Mouse (Mus musculus) lung, embryonic 16.5 days (tissue): ENCODE measurements around the gene Padi1. TPM values are rescaled to one million over a fixed set of nuclear protein-coding genes. Genes with fewer than 3 reads are reported as not detected.

Source experiments
- ATAC-seq: fragments of 200-750 bp; cut with Nextera tagmentation; 2 replicates; pipeline ENCODE4 v1.8.0; 2017; ENCODE audit warnings: low read depth, mild to moderate bottlenecking, moderate library complexity
- H3K27ac ChIP-seq: fragments of 300-500 bp; sonication (generic); 2 replicates; pipeline ENCODE4 v1.5.1; 2014; ENCODE audit warnings: mild to moderate bottlenecking, control low read depth, low read length
- H3K27me3 ChIP-seq: fragments of 300-500 bp; sonication (generic); 2 replicates; pipeline ENCODE4 v1.6.1; 2014; ENCODE audit warnings: low read depth, low read length, mixed read lengths; ENCODE audit not compliant: control insufficient read depth, insufficient read depth
- H3K36me3 ChIP-seq: fragments of 300-500 bp; sonication (generic); 2 replicates; pipeline ENCODE4 v1.6.1; 2014; ENCODE audit warnings: low read length; ENCODE audit not compliant: control insufficient read depth, insufficient read depth
- H3K4me1 ChIP-seq: fragments of 300-500 bp; sonication (generic); replicated peaks from 2 replicates; pipeline ENCODE4 v1.6.1; 2014; ENCODE audit warnings: low read length, mixed read lengths; ENCODE audit not compliant: control insufficient read depth, insufficient read depth
- H3K4me2 ChIP-seq: fragments of 300-500 bp; sonication (generic); 2 replicates; pipeline ENCODE4 v1.6.1; 2014; ENCODE audit warnings: low read depth, low read length, control low read depth
- H3K4me3 ChIP-seq: fragments of 300-500 bp; sonication (generic); 2 replicates; pipeline ENCODE4 v1.5.1; 2014; ENCODE audit warnings: mild to moderate bottlenecking, low read length, control low read depth
- H3K9ac ChIP-seq: fragments of 300-500 bp; sonication (generic); 2 replicates; pipeline ENCODE4 v1.6.1; 2014; ENCODE audit warnings: low read length, control low read depth
- H3K9me3 ChIP-seq: fragments of 300-500 bp; sonication (generic); 2 replicates; pipeline ENCODE4 v1.6.1; 2016; ENCODE audit warnings: low read length; ENCODE audit not compliant: control insufficient read depth
- WGBS: fragments of 180-500 bp; shearing (Covaris S2); extraction: QIAGEN DNeasy Blood & Tissue Kit; methylation state at CpG from one replicate; pipeline ENCODE4 v1.1.7; 2014; 5-methylcytosine and 5-hydroxymethylcytosine counted together
- polyA plus RNA-seq: library from polyadenylated mRNA; unstranded; fragments of >200 nt; fragmentation: Nextera tagmentation; extraction: Ambion mirVana; gene quantifications from 2 replicates; pipeline ENCODE4 v1.2.1, GENCODE M21; 2015

Padi1 gene
- polyA plus RNA-seq, 1 experiment from 2014 or later: 0.21 TPM

- 54% methylated on average over 11 of the region's 11 CpGs for WGBS
- no peak overlapping the region for H3K4me3 ChIP-seq
- no peak; the same call in 1 of the 2 replicates for ATAC-seq
Observed at GRCm38 (mm10) chr4:140836208-140836866, 9.2 kb downstream of the Padi1 start.

GRCm38 (mm10) chr4:140835682-140836081 lies 9.9 kb downstream of the Padi1 start:
- Histone ChIP-seq H3K9ac (no peak overlapping the region), H3K27ac (no peak overlapping the region), H3K4me2 (no peak overlapping the region), H3K36me3 (no peaks in the 10 kb centered on the region), H3K4me3 (no peak overlapping the region), H3K27me3 (no peaks in the 10 kb centered on the region), H3K9me3 (no peaks in the 10 kb centered on the region), H3K4me1 (no peaks in the 10 kb centered on the region; the same call in 1 of the 2 replicates)
- WGBS: 6% methylated on average over 10 of the region's 10 CpGs
- peak; percentile 75 for ATAC-seq

More at GRCm38 (mm10) chr4:140836208-140836866, 9.2 kb downstream of the Padi1 start:
- Histone ChIP-seq H3K9ac (no peak overlapping the region), H3K4me1 (no peaks in the 10 kb centered on the region; the same call in 1 of the 2 replicates), H3K27me3 (no peaks in the 10 kb centered on the region), H3K9me3 (no peaks in the 10 kb centered on the region), H3K4me2 (no peak overlapping the region), H3K36me3 (no peaks in the 10 kb centered on the region), H3K27ac (no peak overlapping the region)

GRCm38 (mm10) chr4:140834327-140834934 lies 11.1 kb downstream of the Padi1 start:
- H3K4me3 ChIP-seq: no peak overlapping the region
- H3K9me3 ChIP-seq: no peaks in the 10 kb centered on the region
- no peak for ATAC-seq
- H3K36me3 ChIP-seq: no peaks in the 10 kb centered on the region
- WGBS: 61% methylated on average over 6 of the region's 6 CpGs
- H3K27ac ChIP-seq: no peak overlapping the region
- H3K4me1 ChIP-seq: no peaks in the 10 kb centered on the region; the same call in 1 of the 2 replicates
- H3K9ac ChIP-seq: no peak overlapping the region
- no peaks in the 10 kb centered on the region for H3K27me3 ChIP-seq
- no peak overlapping the region for H3K4me2 ChIP-seq

GRCm38 (mm10) chr4:140832821-140833220 lies 12.8 kb downstream of the Padi1 start:
- H3K36me3 ChIP-seq: no peaks in the 10 kb centered on the region
- no peaks in the 10 kb centered on the region for H3K27me3 ChIP-seq
- WGBS: 41% methylated on average over 8 of the region's 8 CpGs
- ATAC-seq: no peak
- no peak overlapping the region for H3K4me2 ChIP-seq
- no peak overlapping the region for H3K9ac ChIP-seq
- H3K9me3 ChIP-seq: no peaks in the 10 kb centered on the region
- H3K4me1 ChIP-seq: no peaks in the 10 kb centered on the region; the same call in 1 of the 2 replicates
- no peak overlapping the region for H3K4me3 ChIP-seq
- no peak overlapping the region for H3K27ac ChIP-seq

- Histone ChIP-seq H3K27ac (no peak overlapping the region), H3K4me1 (no peaks in the 10 kb centered on the region; the same call in 1 of the 2 replicates), H3K27me3 (no peaks in the 10 kb centered on the region), H3K4me2 (no peak overlapping the region), H3K9ac (no peak overlapping the region), H3K36me3 (no peaks in the 10 kb centered on the region), H3K9me3 (no peaks in the 10 kb centered on the region), H3K4me3 (no peak overlapping the region)
- ATAC-seq: no peak
- WGBS: 70% methylated on average over 4 of the region's 4 CpGs
Observed at GRCm38 (mm10) chr4:140831808-140832207, 13.8 kb downstream of the Padi1 start.

GRCm38 (mm10) chr4:140827237-140827636 lies 18.3 kb downstream of the Padi1 start:
- Histone ChIP-seq H3K4me3 (no peak overlapping the region), H3K4me2 (no peak overlapping the region), H3K27me3 (no peaks in the 10 kb centered on the region), H3K9ac (no peak overlapping the region), H3K9me3 (peaks cover 14% of the 10 kb centered on the region; the same call in 1 of the 2 replicates), H3K36me3 (no peaks in the 10 kb centered on the region), H3K27ac (no peak overlapping the region), H3K4me1 (no peaks in the 10 kb centered on the region)
- ATAC-seq: no peak
- 50% methylated on average over 3 of the region's 3 CpGs for WGBS

GRCm38 (mm10) chr4:140825942-140826341 lies 19.6 kb downstream of the Padi1 start:
- Histone ChIP-seq H3K36me3 (no peaks in the 10 kb centered on the region), H3K27ac (no peak overlapping the region), H3K4me1 (no peaks in the 10 kb centered on the region), H3K27me3 (no peaks in the 10 kb centered on the region), H3K4me2 (no peak overlapping the region), H3K9me3 (peaks cover 14% of the 10 kb centered on the region; the same call in 1 of the 2 replicates), H3K9ac (no peak overlapping the region), H3K4me3 (no peak overlapping the region)
- 60% methylated on average over 11 of the region's 11 CpGs for WGBS
- ATAC-seq: no peak

GRCm38 (mm10) chr4:140821988-140822387 lies 23.6 kb downstream of the Padi1 start:
- 66% methylated on average over 5 of the region's 5 CpGs for WGBS
- Histone ChIP-seq H3K9me3 (peaks cover 14% of the 10 kb centered on the region; the same call in 1 of the 2 replicates), H3K4me1 (no peaks in the 10 kb centered on the region), H3K27ac (no peak overlapping the region), H3K4me3 (no peak overlapping the region), H3K27me3 (no peaks in the 10 kb centered on the region), H3K36me3 (no peaks in the 10 kb centered on the region), H3K4me2 (no peak overlapping the region), H3K9ac (no peak overlapping the region)
- no peak for ATAC-seq

- no peak overlapping the region for H3K9ac ChIP-seq
- ATAC-seq: no peak
- no peaks in the 10 kb centered on the region for H3K9me3 ChIP-seq
- peaks cover 9% of the 10 kb centered on the region; the same call in 1 of the 2 replicates for H3K4me1 ChIP-seq
- no peaks in the 10 kb centered on the region for H3K27me3 ChIP-seq
- no peak overlapping the region for H3K4me3 ChIP-seq
- 92% methylated on average over 8 of the region's 8 CpGs for WGBS
- no peak overlapping the region for H3K27ac ChIP-seq
- H3K4me2 ChIP-seq: no peak overlapping the region
- H3K36me3 ChIP-seq: no peaks in the 10 kb centered on the region
Observed at GRCm38 (mm10) chr4:140817413-140817812, 28.2 kb downstream of the Padi1 start.
